Mouse (Mus musculus) CD4-positive, CD25-positive, alpha-beta regulatory T cell, adult 4 months (primary cell): ENCODE measurements at regions not wholly inside any gene's neighbourhood (a gene's known extent, or its start where the extent isn't known, plus 50 kb on each side); places are given as distances from the start of the nearest gene placed in this dataset.

Experiments used
- ATAC-seq: one replicate; pipeline ENCODE4 v1.8.0; 2017

DNA sequence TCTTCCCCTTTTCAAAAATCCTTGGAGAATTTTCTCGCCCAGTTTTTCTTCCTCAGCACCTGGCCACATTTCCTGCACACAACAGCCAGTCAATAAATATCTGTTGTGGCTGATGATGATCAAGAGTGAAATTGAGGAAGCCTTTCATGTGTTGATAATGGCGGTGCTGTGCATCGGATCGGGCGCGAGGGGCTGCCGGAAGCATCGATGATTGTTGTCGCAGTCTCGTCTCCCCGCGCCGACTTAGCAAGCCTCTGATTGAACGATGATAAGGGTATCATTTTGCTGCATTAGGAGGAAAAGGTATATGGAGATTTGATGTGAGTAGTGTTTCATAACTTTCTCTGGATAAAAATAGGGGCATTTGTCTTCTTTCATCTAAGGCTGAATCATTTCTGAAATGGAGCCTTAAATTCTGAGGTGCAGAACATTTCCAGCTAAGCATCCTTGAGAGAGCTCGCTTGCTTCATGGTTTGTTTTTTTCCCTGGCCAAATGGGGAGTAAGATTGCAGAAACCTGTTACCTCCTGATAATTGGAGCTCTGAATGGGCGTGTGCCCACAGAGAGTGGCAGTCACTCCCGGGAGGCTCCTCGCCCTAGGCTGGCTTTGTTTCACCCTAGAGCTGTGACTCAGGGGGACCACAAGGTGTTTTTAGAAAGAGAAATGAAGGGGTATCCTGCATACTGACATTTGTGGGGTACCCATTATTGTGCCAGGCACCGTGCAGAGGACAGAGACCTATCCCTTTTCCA, 94.8 kb upstream of the Podxl start:
- no peak for ATAC-seq

DNA sequence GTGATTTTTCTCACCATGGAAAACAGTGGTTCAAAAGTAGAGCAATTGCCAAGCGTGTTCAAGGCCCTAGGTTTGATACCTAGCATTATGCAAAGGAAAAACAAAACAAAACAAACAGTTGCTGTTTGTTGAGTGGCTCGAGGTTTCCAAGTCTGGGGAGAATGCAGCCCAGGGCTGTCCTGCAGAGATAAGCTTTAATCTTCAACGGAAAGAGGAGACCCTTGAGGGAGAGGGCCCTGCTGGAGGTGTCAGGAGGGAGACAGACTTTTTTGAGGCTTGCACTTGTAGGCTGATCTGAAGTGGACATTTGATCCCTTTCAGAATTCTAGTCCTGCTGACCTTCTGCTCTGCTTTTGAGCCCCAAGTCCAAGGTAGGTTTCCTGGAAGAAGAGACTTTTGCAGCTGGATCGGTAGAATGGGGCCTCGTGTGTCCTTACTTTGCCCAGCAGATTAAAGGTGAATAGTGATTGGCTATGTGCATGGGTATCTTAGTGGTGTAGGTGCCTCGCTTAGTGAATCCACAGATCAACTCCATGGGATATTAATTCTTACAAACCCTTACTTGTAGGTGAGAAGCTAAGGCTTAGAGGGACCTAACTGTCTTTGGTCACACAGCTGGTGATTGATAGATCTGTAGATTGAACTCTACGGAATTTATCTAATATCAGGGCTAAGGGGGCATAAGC, 87.2 kb upstream of the Podxl start:
- ATAC-seq: no peak

DNA sequence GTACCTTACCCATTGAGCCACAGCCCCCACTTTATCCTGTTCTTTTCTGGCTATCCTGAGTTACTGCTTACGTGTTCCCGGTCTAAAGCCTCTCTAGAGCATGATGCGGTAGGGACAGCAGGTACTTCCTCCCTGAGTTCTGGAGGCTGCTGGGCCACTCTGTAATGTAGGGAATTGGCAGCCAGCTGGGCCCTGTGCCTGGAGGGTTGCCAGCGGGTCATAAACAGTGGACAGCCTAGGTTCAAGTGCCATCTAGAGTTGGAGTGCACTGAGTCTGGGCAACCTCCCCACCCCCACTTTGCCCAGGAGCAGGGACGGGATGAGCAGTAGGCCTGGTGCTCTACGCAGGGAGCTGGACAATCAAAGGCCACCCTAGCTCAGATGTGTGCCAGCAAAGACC, 81.5 kb upstream of the Podxl start:
- ATAC-seq: no peak

DNA sequence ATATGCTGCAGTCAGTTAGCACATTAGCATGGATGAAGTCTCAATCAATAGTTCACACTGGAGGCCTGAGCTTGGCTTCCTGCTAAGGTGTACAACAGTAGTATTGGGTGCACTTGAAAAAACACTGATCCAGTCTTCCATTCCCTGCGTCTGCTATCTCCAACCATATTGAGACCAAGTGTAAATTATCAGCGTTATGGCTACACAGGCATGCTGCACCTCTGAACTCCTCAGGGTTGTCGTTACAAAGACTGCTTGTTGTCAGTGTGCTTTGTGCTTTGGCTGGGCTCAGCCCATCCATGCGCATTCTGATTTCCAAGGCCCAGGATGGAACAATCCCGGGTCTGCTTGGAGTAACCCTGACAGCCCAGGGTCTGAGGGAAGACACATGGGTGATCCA, 80.7 kb upstream of the Podxl start:
- ATAC-seq: no peak

DNA sequence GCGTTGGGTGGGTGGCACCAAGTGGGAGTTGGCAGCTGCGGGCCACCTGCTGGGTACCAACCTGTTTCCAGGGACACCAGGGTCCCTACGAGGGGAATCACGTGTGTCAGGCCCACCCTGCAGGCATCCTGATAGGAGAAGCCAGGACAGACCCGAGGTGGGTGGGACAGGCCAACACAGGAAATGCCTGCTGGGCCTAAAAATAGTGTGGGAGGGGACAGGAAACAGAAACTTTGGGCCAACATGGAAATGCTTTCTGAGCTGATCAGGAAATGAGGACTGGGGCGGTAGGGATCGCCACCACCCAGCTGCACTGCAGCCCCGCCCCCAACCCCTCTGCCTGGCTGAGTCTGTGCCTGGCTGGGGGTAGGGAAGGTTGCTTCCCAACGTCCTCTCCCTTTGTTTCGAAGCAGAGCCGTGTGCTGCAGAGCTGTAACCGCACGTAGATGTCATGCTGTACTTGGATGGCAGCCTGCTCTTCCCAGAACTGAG, 78.7 kb upstream of the Podxl start:
- no peak for ATAC-seq

DNA sequence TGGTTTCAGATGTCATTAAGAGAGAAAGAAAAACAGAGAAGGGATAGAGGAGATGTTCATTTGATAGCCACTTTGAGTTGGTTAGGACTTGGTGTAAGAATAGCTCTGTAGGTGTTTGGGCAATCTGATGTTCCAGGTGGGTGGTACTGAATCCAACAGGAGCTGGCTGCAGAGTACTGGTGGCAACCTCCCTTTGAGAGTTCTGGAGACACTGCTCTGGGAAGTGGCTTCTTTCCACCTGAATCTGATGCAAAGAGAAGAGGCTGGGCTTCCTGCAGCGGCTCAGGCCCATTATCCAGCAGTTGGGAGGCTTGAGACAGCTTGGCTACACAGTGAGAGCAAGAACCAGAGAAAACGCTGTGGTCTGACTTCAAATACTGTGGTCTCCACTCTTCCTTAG, 77.0 kb upstream of the Podxl start:
- no peak for ATAC-seq

DNA sequence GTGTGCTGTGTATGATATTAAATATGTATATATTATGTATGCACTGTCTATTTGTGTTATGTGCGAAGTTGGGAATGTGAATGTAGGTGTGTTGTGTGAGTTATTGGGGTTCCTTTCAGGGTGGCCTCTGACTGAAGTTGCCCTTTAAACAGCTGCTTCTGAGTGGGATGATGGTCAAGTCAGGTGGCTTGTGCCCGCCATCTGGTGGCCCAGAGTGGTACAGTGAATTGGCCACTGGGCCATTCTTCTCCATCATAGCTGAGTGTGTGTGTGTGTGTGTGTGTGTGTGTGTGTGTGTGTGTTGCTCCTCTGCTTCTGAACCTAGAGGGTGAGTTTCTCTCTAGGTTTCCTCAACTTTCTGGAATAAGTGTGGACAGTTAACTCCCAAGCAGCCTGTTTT, 75.7 kb upstream of the Podxl start:
- ATAC-seq: no peak

DNA sequence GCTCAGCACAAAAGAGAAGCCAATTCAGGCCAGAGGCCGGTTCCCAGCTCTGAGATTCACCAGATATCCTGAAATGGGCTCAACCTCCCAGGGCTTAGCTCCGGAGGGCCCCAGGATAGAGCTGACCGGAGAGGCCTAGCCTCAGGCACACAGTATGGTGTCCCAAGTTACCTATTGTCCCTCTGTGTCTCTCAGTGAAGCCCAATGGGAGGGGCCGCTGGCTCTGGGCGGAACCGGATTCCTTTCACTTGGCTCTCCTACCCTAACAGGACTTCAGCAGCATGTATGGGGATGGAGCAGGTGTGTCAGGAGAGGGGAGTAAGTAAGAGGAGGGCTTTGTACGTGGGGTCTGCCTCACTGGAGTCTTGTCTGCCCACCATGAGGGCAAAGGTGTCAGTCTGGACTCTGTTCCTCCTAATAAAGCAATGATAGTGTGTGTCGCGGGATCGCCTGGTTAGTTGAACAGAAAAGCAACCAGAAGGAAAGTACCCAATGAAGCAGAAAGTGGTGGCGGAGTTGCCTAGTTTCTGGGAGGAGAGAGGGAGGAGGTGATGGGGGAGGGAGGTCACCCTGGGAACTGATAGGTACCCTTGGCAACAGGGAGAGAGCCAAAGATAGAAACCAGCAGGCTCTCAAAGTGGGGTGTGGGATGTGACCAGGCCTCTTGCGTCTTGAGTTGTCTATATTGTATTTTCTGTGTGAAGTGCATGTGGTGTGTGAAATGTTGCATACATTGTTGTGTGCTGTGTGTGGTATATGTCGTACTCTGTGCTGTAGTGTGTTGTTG, 74.8 kb upstream of the Podxl start:
- no peak for ATAC-seq

DNA sequence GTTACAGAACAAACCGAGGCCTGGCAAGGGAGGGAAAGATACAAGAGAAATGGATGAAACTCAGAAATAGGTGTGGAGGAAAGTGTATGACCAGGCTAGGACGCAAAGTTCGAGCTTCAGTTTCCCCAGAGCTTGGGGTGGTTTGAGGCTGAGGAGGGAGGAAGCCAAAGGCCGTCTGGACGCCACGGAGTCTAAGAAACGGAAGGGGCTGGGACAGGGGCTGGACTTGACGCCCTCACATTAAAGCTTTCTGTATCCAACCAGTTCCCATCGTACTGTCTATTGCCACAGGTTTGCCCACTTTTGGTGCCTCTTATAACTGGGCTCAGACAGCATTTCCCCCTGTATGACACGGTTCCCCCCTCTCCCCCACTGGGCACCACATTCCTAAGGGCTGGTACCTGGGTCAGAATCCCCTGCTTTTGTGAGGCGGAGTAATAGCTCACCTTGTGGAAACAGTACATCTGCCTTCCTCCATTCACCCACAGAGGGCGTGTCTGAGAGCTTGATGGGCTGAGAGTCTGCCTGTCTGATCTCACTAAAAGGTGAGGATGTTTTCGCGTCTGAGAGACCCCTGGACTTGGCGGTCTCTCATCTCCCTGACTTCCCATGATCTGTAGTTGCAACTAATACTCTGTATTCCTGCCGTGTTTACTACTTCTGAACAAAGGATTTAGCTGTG, 73.7 kb upstream of the Podxl start:
- no peak for ATAC-seq

DNA sequence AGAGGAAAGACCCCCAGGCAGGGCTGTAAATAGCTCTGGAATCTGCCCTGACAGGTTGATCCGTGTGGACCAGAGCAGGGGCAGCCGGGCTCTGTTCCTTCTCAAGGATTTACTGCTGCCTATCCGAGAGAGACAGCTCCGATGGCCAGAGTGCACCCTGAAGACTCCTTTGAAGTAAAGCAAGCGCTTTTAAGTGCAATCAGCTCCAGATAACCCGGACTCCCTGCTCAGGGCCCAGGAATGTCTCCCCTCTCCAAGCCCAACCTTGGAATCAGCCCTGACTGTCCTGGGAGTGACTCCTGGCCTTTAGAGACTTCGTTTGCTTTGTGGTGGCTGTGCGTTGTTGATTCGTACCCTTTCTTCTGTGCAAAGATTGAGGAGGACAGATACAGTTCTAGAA, 73.2 kb upstream of the Podxl start:
- ATAC-seq: no peak

DNA sequence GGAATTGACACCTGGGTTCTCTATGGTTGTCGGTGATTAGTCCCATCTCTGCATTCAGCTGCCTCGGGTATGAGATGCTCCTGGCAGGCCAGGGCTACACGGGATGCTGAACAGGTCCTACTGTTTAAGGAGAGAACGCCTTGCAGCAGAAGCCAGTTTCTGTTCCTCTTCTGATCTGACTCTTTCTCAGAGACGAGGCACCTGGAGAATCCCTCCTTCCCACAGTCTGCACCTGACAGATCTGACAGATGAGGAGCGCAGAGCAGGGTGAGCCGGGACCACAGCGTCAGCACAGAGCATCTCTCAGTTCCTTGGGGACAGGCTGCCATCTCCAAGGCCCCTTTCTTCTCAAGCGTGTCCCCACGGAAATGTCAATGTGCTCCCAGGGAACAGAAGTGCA, 68.7 kb upstream of the Podxl start:
- ATAC-seq: no peak

DNA sequence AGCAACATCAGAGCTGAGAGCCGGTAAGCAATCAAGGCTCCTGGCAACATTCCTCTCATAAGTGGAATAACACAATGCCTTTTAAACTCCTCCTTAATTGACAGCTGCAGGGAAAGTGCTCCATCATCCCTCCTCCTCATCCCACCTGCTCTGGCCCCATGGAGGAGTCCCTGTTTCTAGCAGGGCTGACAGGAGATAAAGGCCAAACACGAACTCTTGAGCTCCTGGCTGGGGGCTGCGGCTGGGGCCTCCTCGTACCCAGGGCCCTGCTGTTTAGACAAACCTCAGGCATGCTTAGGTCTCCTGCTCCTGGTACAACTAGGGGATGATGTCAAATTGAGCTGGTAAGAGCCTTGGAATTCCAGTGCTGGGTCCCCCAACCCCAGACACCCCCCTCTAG, 66.2 kb upstream of the Podxl start:
- ATAC-seq: no peak

DNA sequence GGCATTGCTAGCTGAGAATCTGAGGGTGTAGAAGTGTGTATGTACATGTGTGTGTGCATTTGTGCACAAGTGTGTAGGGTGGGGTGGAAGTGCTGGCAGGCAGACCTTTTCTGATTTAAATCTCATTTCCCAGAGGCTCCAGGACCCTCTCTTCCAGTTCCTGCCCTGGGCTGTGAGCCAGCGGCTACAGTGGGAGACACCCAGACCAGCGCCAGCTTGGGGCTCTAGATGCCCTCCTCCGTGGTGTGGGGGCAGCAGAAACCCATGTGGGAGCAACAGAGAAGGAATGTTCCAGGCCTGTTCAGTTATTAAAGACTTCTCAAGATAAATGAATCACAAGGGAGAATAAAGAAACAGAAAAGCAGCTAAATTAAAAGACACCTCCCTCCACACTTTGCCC, 64.1 kb upstream of the Podxl start:
- no peak for ATAC-seq

DNA sequence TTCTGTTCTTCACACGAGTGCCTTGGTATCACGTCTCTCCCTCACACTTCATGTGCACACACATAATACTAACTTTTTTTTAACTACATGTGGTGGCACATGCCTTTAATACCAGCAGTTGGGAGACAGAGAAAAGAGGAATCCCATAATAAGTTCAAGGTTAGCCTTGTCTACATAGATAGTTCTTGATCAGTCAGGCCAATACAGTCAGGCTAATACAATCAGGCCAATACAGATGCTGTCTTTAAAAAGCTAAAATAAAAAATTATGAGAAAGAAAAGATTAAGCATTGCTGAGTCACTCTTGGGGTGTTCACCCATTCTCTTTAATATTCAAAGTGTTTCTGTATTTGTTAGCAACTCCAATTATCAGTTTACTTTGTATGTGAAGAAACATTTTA, 61.3 kb upstream of the Podxl start:
- ATAC-seq: no peak

DNA sequence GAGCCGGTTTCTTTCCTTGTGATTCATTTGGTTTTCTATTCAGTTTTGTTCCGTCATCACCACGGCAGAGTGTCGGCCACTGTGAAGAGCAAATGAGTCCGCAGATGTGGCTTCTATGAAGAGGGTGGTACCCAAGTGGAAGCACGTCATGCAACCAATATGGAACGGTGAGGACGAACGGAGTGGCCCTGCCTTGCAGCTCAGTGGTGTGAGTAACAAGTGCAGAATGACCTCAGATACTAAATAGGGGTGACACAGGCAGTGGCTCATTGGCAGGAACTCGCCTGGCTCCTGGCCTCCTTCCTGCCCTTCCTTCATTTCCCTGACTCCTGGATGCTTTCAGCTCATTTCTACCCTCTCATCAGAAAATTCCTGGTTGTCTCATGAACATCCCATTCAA, 60.6 kb upstream of the Podxl start:
- no peak for ATAC-seq

DNA sequence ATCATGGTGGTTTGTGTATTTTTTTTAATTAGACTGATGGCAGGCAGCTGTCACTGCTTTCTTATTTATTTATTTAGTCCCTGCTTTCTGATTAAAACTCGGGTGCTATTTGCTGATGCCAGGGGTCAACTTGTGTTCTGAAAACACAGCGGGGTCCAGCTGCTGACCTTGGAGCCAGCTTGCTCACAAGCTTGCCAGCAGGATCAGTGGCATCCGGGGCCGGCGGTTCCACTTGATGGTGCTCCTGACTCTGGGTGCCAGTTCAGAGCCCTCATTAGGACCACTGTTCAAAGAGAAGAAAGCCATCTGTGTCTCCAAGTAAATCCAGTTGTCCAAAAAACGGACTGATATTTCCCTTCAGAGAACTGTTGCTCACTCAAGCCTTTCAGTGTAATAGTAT, 57.2 kb upstream of the Podxl start:
- no peak for ATAC-seq

DNA sequence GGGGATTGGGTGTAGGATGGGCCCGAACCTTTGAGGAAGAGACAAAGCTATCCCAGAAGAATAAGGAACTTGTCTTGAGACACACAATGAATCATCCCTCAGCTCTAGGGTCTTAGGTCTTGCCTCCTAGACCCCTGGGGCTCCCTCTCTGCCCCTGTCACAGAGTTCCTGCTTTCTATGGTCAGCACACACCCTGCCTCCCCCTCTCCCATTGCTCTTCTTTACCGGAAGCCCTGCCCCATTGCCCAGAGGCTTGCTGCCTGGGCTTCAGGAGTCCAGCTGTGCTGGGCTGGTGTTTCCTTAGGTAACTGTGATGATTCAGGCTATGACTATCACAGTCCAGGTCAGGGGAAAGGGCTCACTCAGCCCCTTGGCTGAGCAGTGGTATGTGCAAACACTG, 55.1 kb upstream of the Podxl start:
- ATAC-seq: no peak

DNA sequence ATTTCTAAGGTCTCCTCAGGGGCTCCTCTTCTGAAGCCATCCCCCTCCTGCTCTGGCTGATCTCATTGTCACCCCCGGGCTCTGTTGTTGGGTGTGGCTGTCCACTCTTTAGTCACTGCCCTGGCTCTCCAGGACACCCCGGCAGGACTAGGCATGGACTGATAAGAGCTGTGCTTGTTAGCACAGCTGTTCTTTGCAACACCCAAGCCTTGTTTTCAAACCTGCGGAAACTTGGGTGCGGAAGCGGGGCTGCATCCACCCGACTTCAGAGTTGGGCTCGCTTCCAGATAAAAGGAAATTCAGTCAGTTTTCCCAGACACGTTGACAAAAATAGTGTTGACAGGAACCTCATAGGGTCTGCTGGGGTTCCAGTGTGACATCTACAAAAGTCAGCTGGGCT, 53.6 kb upstream of the Podxl start:
- no peak for ATAC-seq

DNA sequence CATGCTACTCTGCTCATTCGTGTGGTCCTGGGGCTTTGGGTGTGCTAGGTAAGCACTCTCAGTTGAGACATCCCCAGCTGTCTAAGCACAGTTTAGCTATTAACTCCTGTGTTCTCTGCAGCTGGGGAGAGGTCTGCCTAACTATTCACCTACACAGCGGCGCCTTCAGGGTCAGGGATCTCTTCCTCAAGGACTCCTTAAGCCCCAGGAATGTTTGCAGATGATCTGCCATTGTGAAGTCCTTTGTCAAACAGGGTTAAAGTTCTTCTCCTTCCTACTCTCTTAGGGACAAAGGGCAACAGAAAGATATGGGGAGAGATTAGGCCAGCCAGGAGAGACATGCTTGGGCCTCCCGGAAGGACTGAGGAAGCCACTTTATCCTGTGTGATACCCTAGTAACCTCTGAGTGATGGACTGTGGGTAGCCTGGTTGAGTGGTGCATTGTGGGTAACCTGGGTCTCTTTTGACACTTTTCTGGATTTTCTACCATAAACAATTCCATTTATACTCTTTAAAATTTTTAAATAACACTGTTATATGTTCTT, 51.7 kb upstream of the Podxl start:
- no peak for ATAC-seq

DNA sequence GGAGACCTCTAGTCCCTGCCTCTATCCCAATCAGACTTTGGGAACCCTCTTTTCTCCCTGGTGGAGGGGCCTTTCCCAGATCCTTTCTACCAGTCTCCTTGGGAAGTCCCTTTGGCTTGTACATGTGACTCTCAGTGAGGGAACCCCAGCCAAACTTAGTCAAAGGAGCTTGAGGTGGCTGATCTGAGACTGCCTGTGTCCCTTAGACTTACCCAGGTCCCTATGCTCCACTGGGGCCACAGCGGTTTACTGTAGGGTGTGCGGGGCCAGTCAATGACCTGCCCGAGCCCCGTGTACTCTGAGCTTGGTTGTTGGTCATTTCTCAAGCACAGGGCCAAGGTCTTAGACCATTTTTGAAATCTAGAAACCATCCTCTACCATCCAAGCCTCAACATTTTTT, 50.8 kb upstream of the Podxl start:
- no peak for ATAC-seq

DNA sequence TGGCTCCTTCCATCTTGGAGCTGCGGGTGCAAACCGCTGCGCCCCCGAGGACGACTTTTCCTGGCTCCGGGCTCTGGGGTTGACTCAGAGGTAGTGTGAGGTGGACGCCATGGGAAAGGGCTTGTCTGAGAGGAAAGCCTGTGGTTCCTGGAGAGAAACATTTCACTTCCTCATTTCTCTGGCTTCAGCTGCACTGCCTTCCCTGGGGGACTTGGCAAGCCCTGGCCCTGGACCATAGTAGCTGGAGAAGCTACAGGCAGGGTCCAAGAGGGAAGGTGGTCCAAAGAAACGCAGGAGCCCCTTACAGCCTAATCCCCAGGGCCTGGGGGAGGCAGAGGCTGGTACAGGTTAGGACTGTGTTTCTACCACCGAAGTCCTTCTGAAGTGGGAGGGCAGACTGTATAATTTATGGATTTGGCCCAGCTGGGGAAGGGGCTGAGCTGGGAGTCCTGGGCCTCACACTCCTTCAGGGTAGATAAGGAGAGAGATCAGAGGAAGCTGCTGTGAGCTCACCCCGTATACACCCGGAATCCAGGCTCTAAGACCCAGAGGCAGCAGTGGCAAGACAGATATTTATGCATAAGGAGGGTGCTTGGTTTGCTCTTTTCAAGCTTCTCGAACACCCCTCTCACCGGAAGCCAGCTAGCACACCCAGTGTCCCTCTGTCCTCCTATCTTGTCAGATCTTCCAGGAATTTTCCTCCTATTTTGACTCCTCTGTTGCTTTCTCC, 50.0 kb upstream of the Podxl start:
- ATAC-seq: no peak
